Mouse (Mus musculus) hindbrain, postnatal 0 days (tissue): Measurements from ENCODE around the gene Gjb3. TPM values are rescaled to one million over a fixed set of nuclear protein-coding genes. Genes with fewer than 3 reads are reported as not detected.

Source experiments
- ATAC-seq: fragments of 200-750 bp; cut with Nextera tagmentation; 2 replicates; pipeline ENCODE4 v1.8.0; 2017; ENCODE audit warnings: mild to moderate bottlenecking, moderate TSS enrichment, moderate library complexity
- DNase-seq: peaks from one replicate; pipeline ENCODE4 v3.0.0-alpha.2; 2015; ENCODE audit warnings: low spot score
- H3K27ac ChIP-seq: fragments of 300-500 bp; sonication (generic); 2 replicates; pipeline ENCODE4 v1.5.1; 2014; ENCODE audit warnings: mild to moderate bottlenecking
- H3K27me3 ChIP-seq: fragments of 300-500 bp; sonication (generic); 2 replicates; pipeline ENCODE4 v1.6.1; 2014; ENCODE audit warnings: low read length, mixed read lengths; ENCODE audit not compliant: insufficient read depth
- H3K36me3 ChIP-seq: fragments of 300-500 bp; sonication (generic); 2 replicates; pipeline ENCODE4 v1.6.1; 2014; ENCODE audit warnings: low read length, mixed read lengths; ENCODE audit not compliant: insufficient read depth
- H3K4me1 ChIP-seq: fragments of 300-500 bp; sonication (generic); 2 replicates; pipeline ENCODE4 v1.6.1; 2014; ENCODE audit warnings: antibody characterized with exemption, low read length, mixed read lengths; ENCODE audit not compliant: insufficient read depth
- H3K4me2 ChIP-seq: fragments of 300-500 bp; sonication (generic); 2 replicates; pipeline ENCODE4 v1.6.1; 2014; ENCODE audit warnings: low read depth, mild to moderate bottlenecking, low read length, moderate library complexity, mixed read lengths
- H3K4me3 ChIP-seq: fragments of 300-500 bp; sonication (generic); 2 replicates; pipeline ENCODE4 v1.5.1; 2014; ENCODE audit warnings: low read length
- H3K9ac ChIP-seq: fragments of 300-500 bp; sonication (generic); replicated peaks from 2 replicates; pipeline ENCODE4 v1.6.1; 2014; ENCODE audit warnings: mild to moderate bottlenecking, low read length, moderate library complexity, mixed read lengths
- H3K9me3 ChIP-seq: fragments of 300-500 bp; sonication (generic); 2 replicates; pipeline ENCODE4 v1.6.1; 2016; ENCODE audit warnings: low read length, mixed read lengths
- CTCF ChIP-seq: IDR thresholded peaks from 2 replicates; pipeline ENCODE4 v1.5.1; 2016; ENCODE audit warnings: antibody characterized with exemption, control low read depth, low read depth
- WGBS: fragments of 180-500 bp; shearing (Covaris S2); extraction: QIAGEN DNeasy Blood & Tissue Kit; methylation state at CpG from one replicate; pipeline ENCODE4 v1.1.7; 2014; 5-methylcytosine and 5-hydroxymethylcytosine counted together
- polyA plus RNA-seq: library from polyadenylated mRNA; unstranded; fragments of >200 nt; fragmentation: Nextera tagmentation; extraction: Ambion mirVana; gene quantifications from 2 replicates; pipeline ENCODE4 v1.2.1, GENCODE M21; 2015
- total RNA-seq: library from RNA; depleted of rRNA; stranded (reverse); fragments of >200 nt; gene quantifications from 2 replicates; pipeline ENCODE4 v1.2.3, GENCODE M21; 2014

The Gjb3 gene
- total and polyA plus RNA-seq, 2 experiments from 2014 or later, result 0.21 to 0.59 TPM

DNA sequence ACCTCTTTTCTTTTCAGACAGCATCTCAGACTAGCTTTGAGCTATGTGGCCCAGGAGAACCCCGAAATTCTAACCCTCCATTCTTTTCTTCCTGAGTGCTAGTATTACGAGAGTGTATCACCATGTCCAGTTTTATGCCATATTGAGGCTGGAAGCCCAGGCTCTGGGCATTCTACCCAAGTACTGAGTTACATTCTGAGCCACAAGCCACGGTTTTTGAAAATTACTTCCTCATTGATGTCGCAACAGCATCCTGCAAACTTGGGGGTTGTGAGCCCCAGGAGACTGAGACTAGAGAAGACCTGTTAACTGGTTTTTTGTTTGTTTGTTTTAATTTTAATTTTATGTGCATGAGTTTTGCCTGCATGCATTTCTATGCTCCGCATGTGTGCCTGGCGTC, 2.9 kb downstream of the Gjb3 start:
- Histone ChIP-seq H3K36me3 (no peaks in the 10 kb centered on the region), H3K9ac (no peak overlapping the region), H3K4me3 (no peak overlapping the region), H3K4me2 (no peak overlapping the region), H3K27me3 (peaks cover 20% of the 10 kb centered on the region; the same call in 1 of the 2 replicates), H3K27ac (no peak overlapping the region), H3K4me1 (no peaks in the 10 kb centered on the region), H3K9me3 (no peaks in the 10 kb centered on the region)
- ATAC-seq (no peak), DNase-seq (no peak)
- no peak for TF ChIP-seq CTCF
- 80% methylated on average over 6 of the region's 6 CpGs for WGBS

- ATAC-seq (no peak), DNase-seq (no peak)
- H3K4me2 ChIP-seq, result no peak overlapping the region
- no peaks in the 10 kb centered on the region for H3K4me1 ChIP-seq
- no peak overlapping the region for H3K9ac ChIP-seq
- no peak for TF ChIP-seq CTCF
- no peaks in the 10 kb centered on the region for H3K9me3 ChIP-seq
- no peak overlapping the region for H3K27ac ChIP-seq
- peaks cover 20% of the 10 kb centered on the region; the same call in 1 of the 2 replicates for H3K27me3 ChIP-seq
- no peaks in the 10 kb centered on the region for H3K36me3 ChIP-seq
- no peak overlapping the region for H3K4me3 ChIP-seq
- whole genome bisulfite sequencing, result 70% methylated on average over 7 of the region's 7 CpGs
Measured at GRCm38 (mm10) chr4:127327258-127327657, 3.4 kb downstream of the Gjb3 start.

- no peaks in the 10 kb centered on the region for H3K9me3 ChIP-seq
- DNase-seq (no peak), ATAC-seq (no peak)
- H3K27me3 ChIP-seq, result 0 out of 2 replicates have a peak, but pooled peaks cover 5% of the 10 kb centered on the region
- H3K27ac ChIP-seq, result no peak overlapping the region
- no peak overlapping the region for H3K4me2 ChIP-seq
- WGBS, result 90% methylated on average over 5 of the region's 5 CpGs
- no peaks in the 10 kb centered on the region for H3K36me3 ChIP-seq
- H3K4me3 ChIP-seq, result no peak overlapping the region
- no peaks in the 10 kb centered on the region for H3K4me1 ChIP-seq
- no peak overlapping the region for H3K9ac ChIP-seq
- no peak for TF ChIP-seq CTCF
Measured at GRCm38 (mm10) chr4:127325276-127325675, 5.4 kb downstream of the Gjb3 start.

- WGBS, result 10% methylated on average over 6 of the region's 6 CpGs
- DNase-seq (peak; percentile 96), ATAC-seq (peak; percentile 85)
- Histone ChIP-seq H3K4me3 (no peak overlapping the region), H3K27me3 (no peaks in the 10 kb centered on the region), H3K4me1 (no peaks in the 10 kb centered on the region), H3K9ac (no peak overlapping the region), H3K4me2 (no peak overlapping the region), H3K36me3 (no peaks in the 10 kb centered on the region), H3K9me3 (no peaks in the 10 kb centered on the region), H3K27ac (no peak overlapping the region)
- peak; percentile 98 for TF ChIP-seq CTCF
Measured at GRCm38 (mm10) chr4:127324759-127325158, 5.9 kb downstream of the Gjb3 start.

DNA sequence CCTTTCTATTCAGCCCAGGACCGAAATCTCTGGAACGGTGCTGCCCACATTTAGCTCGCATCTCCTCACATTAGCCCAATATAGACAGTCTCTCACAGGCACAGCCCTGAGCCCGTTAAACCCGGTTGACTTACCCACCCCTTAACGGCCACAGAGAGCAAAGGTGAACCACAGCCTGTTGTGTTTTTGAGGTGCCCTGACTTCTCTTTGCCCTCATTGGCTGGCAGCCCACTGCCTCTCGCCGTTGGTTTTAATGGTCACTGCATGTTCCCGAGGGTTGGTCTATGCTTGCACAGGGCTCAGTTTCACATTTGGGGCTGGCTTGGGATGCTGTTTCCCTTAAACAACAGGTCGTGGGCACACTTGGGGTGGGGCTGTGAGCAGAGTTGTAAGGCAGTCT, 6.3 kb downstream of the Gjb3 start:
- H3K9ac ChIP-seq, result no peak overlapping the region

GRCm38 (mm10) chr4:127323651-127324050, 7.0 kb downstream of the Gjb3 start:
- Histone ChIP-seq H3K4me1 (no peaks in the 10 kb centered on the region), H3K36me3 (no peaks in the 10 kb centered on the region), H3K4me2 (no peak overlapping the region), H3K9ac (no peak overlapping the region), H3K9me3 (no peaks in the 10 kb centered on the region), H3K27me3 (no peaks in the 10 kb centered on the region), H3K4me3 (no peak overlapping the region), H3K27ac (no peak overlapping the region)
- no peak for ATAC-seq
- TF ChIP-seq CTCF, result no peak
- WGBS, result 93% methylated on average over 3 of the region's 3 CpGs
- no peak for DNase-seq

More for the DNA sequence above, 6.3 kb downstream of the Gjb3 start:
- no peak overlapping the region for H3K27ac ChIP-seq
- DNase-seq (no peak), ATAC-seq (no peak)
- 75% methylated on average over 10 of the region's 10 CpGs for WGBS
- H3K4me2 ChIP-seq, result no peak overlapping the region
- H3K27me3 ChIP-seq, result no peaks in the 10 kb centered on the region
- H3K9me3 ChIP-seq, result no peaks in the 10 kb centered on the region
- no peaks in the 10 kb centered on the region for H3K4me1 ChIP-seq
- H3K4me3 ChIP-seq, result no peak overlapping the region
- H3K36me3 ChIP-seq, result no peaks in the 10 kb centered on the region
- TF ChIP-seq CTCF, result no peak

GRCm38 (mm10) chr4:127319613-127320012, 11.0 kb downstream of the Gjb3 start:
- 5% methylated on average over 3 of the region's 3 CpGs for WGBS
- Histone ChIP-seq H3K4me2 (no peak overlapping the region), H3K4me1 (no peaks in the 10 kb centered on the region), H3K27me3 (no peaks in the 10 kb centered on the region), H3K9ac (no peak overlapping the region), H3K4me3 (no peak overlapping the region), H3K36me3 (no peaks in the 10 kb centered on the region), H3K9me3 (no peaks in the 10 kb centered on the region), H3K27ac (no peak overlapping the region)
- DNase-seq (peak; percentile 89), ATAC-seq (peak; percentile 66)
- TF ChIP-seq CTCF, result peak; percentile 96
